Mouse (Mus musculus) bone marrow macrophage, adult 2 months (primary cell): ENCODE data around the gene Tnip2.
A peak's percentile ranks its signal among the peaks of the same experiment; 100 is the strongest.

ENCODE experiments used
- CTCF ChIP-seq: IDR thresholded peaks from 2 replicates; pipeline ENCODE4 v1.5.1; 2012; ENCODE audit warnings: low read depth, mild to moderate bottlenecking, low read length, moderate library complexity
- POLR2A ChIP-seq: IDR thresholded peaks from 2 replicates; pipeline ENCODE4 v1.6.1; 2012; ENCODE audit warnings: mild to moderate bottlenecking, low read depth, low read length, borderline replicate concordance

DNA sequence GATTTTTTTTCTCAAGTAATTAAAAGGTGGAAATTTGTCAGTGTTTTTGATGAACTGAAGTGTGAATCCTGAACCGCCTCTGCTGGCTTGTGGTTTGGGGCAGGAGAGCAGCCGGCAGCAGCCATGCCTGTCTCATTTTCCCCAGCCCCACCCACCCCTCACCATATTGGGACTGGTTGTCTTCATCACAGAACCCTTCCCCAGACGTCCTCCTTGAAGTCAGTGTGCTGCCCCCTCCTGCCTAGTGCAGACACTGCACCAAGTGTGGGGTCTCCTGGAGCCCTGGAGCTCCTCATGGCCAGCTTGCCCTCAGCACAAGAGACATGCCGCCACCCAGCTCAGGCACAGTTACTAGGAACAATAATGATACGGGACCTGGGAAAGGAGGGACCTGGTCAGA is 24.7 kb upstream of the Tnip2 start:
- TF ChIP-seq CTCF (peak; percentile 29; the same call in 1 of the 2 replicates), POLR2A (no peak)
